Mouse (Mus musculus) midbrain, embryonic 16.5 days (tissue): ENCODE results near the gene Clmp. TPM values are rescaled to one million over a fixed set of nuclear protein-coding genes. Genes with fewer than 3 reads are reported as not detected.

Source experiments
- ATAC-seq: fragments of 200-750 bp; cut with Nextera tagmentation; 2 replicates; pipeline ENCODE4 v1.8.0; 2017; ENCODE audit warnings: moderate TSS enrichment
- H3K27ac ChIP-seq: fragments of 300-500 bp; sonication (generic); 2 replicates; pipeline ENCODE4 v1.5.1; 2014; ENCODE audit warnings: mild to moderate bottlenecking, low read length, mixed read lengths
- H3K27me3 ChIP-seq: fragments of 300-500 bp; sonication (generic); 2 replicates; pipeline ENCODE4 v1.6.1; 2014; ENCODE audit warnings: low read depth, low read length, mixed read lengths; ENCODE audit not compliant: control insufficient read depth, insufficient read depth
- H3K36me3 ChIP-seq: fragments of 300-500 bp; sonication (generic); 2 replicates; pipeline ENCODE4 v1.6.1; 2014; ENCODE audit warnings: mild to moderate bottlenecking, low read length, moderate library complexity, mixed read lengths; ENCODE audit not compliant: control insufficient read depth, insufficient read depth
- H3K4me1 ChIP-seq: fragments of 300-500 bp; sonication (generic); 2 replicates; pipeline ENCODE4 v1.6.1; 2014; ENCODE audit warnings: mild to moderate bottlenecking, low read length, mixed read lengths; ENCODE audit not compliant: control insufficient read depth, insufficient read depth
- H3K4me2 ChIP-seq: fragments of 300-500 bp; sonication (generic); 2 replicates; pipeline ENCODE4 v1.6.1; 2014; ENCODE audit warnings: mild to moderate bottlenecking, low read length, mixed read lengths
- H3K4me3 ChIP-seq: fragments of 300-500 bp; sonication (generic); 2 replicates; pipeline ENCODE4 v1.5.1; 2014; ENCODE audit warnings: low read depth, mild to moderate bottlenecking, low read length, moderate library complexity, mixed read lengths
- H3K9ac ChIP-seq: fragments of 300-500 bp; sonication (generic); 2 replicates; pipeline ENCODE4 v1.6.1; 2014; ENCODE audit warnings: low read depth, low read length, mixed read lengths
- H3K9me3 ChIP-seq: fragments of 300-500 bp; sonication (generic); replicated peaks from 2 replicates; pipeline ENCODE4 v1.6.1; 2014; ENCODE audit warnings: mild to moderate bottlenecking, low read length, mixed read lengths; ENCODE audit not compliant: control insufficient read depth, poor library complexity, severe bottlenecking
- WGBS: fragments of 180-500 bp; shearing (Covaris S2); extraction: QIAGEN DNeasy Blood & Tissue Kit; methylation state at CpG from one replicate; pipeline ENCODE4 v1.1.7; 2014; 5-methylcytosine and 5-hydroxymethylcytosine counted together
- polyA plus RNA-seq: library from polyadenylated mRNA; unstranded; fragments of >200 nt; fragmentation: Nextera tagmentation; extraction: Ambion mirVana; gene quantifications from 2 replicates; pipeline ENCODE4 v1.2.1, GENCODE M21; 2015

The Clmp gene
- polyA plus RNA-seq, 1 experiment from 2014 or later = 50.9 TPM

DNA sequence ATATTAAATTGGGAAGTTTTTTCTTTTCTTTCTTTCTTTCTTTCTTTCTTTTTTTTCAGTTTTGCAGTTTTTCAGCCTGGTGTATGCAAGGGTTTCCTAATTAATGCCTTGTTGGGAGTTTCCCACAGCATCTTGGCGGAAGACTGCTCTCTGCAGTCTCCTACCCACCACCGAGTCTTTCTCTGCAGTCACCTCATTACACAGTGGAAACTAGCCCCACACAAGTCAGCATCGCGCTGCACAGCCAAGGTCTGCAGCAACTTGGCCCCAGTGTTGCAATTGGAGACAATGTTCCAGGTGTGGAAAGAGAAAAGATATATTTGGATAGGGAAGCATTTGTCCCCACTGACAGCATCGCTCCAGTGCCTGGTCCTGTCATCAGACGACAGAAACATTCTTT is 35.8 kb upstream of the Clmp start:
- ATAC-seq = no peak
- Histone ChIP-seq H3K4me1 (no peaks in the 10 kb centered on the region), H3K4me3 (no peak overlapping the region), H3K27ac (no peak overlapping the region), H3K4me2 (no peak overlapping the region), H3K27me3 (no peaks in the 10 kb centered on the region), H3K9me3 (no peaks in the 10 kb centered on the region), H3K9ac (no peak overlapping the region), H3K36me3 (no peaks in the 10 kb centered on the region)
- WGBS = 70% methylated on average over 6 of the region's 6 CpGs

DNA sequence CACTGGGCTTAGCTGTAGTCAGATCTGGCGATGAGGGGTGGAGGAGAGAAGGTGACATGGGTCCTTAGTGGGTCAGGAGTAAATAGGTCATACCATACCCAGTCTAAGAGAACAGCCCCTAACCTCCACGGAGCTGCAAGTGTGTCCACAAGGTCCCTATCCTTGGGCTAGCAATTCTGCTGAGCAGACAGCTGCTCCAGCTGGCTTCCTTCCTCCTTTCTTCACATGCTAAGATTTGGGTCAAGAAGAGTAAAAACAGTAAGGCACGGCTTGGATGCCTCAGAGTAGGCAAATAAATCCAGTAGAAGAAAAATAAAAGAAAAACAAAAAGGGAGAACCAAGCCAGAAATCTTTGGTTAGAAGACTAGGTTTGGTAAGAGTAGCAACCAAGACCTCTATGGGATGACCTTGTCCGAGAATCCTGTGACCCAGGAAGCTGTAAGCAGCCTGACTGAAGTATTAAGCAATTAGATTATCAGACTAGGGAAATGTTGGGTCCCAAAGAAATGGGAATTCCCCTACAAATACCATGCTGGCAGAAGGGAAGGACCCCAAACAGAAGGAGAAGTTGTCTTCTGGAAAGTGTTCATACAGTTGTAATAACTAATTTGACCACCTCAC is 34.4 kb upstream of the Clmp start:
- Histone ChIP-seq H3K4me2 (no peak overlapping the region), H3K4me1 (no peaks in the 10 kb centered on the region), H3K4me3 (no peak overlapping the region), H3K9ac (no peak overlapping the region), H3K9me3 (no peaks in the 10 kb centered on the region), H3K27me3 (no peaks in the 10 kb centered on the region), H3K27ac (no peak overlapping the region), H3K36me3 (no peaks in the 10 kb centered on the region)
- 90% methylated on average over 4 of the region's 4 CpGs for WGBS
- no peak for ATAC-seq

DNA sequence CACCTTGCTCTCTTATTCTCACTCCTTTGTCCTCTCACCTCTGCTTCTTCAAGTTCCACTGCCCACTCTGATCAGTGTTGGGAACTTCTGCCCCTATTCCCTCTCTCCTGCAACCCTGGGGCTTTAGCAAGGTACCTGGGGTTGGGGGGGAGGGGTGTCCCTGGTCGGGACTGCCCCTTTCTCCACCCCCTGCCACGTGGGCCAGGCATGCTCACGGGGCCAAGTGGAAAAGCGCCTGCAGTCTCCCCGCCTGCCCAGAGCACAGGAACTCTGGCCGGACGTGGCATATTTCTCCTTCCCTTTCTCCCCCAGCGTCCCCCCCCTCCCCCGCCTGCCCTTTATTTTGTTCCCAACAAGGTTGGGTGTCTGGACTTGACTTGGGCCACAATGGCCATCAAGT is 33.0 kb upstream of the Clmp start:
- Histone ChIP-seq H3K4me1 (no peaks in the 10 kb centered on the region), H3K9me3 (no peaks in the 10 kb centered on the region), H3K4me2 (no peak overlapping the region), H3K27me3 (no peaks in the 10 kb centered on the region), H3K36me3 (no peaks in the 10 kb centered on the region), H3K9ac (no peak overlapping the region), H3K4me3 (no peak overlapping the region), H3K27ac (no peak overlapping the region)
- ATAC-seq = no peak
- 51% methylated on average over 9 of the region's 9 CpGs for WGBS

DNA sequence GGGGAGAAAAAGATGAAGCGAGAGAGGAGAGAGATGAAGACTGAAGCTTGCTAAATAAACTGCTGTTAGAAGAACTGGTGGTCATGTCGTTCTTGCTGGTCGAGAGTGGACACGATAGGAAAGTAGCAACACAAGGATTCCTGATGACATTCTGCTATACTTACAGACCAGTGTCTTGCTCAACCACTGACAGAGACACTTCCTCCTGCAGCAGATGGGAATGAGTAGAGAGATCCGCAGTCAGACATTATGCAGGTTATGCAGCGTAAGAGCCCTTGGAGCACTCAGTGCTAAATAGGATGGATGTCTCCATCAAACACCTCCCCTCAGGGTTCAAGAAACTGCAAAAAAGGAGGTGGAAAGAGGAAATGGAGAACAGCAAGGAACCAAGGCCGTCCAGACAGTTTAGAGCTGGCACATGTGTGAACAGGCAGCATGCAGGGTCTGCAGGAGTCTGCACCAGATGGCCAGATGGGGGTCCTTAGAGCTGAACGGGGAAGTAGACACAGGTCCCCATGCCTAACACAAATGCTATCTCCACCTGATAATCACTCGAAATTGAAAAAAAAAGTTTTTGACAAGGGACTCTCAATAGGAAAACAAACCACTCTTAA is 19.5 kb upstream of the Clmp start:
- 74% methylated on average over 9 of the region's 9 CpGs for WGBS
- Histone ChIP-seq H3K27me3 (no peaks in the 10 kb centered on the region), H3K9ac (no peak overlapping the region), H3K9me3 (no peaks in the 10 kb centered on the region), H3K4me1 (peaks cover 2% of the 10 kb centered on the region), H3K4me2 (no peak overlapping the region), H3K36me3 (no peaks in the 10 kb centered on the region), H3K4me3 (no peak overlapping the region), H3K27ac (no peak overlapping the region)
- ATAC-seq = no peak

DNA sequence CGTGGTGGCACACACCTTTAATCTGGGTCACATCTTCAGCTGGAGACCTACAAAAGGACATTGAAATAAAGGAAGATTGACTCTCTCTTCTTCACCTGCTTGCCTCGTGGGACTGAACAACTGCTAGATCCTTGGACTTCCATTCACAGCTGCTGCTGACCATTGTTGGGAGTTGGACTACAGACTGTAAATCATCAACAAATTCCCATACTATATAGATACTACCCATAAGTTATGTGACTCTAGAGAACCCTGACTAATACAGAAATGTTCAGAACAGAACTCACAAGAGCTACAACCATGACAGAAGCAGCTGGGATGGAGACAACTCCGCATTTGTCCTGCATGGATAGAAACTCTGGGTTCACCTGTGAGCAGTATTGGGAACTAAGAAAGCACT is 15.4 kb upstream of the Clmp start, which contains the start of gene Gm21915:
Gm21915 (plus strand) TSS at position 301 of the 400 bp plus-strand sequence.
- peaks cover 9% of the 10 kb centered on the region for H3K4me1 ChIP-seq
- ATAC-seq = no peak
- no peaks in the 10 kb centered on the region for H3K9me3 ChIP-seq
- H3K4me2 ChIP-seq = peak within 1 kb of the TSS; percentile 24; the same call in 1 of the 2 replicates
- H3K27me3 ChIP-seq = no peaks in the 10 kb centered on the region
- WGBS = 94% methylated on average over 3 of the region's 3 CpGs
- H3K36me3 ChIP-seq = no peaks in the 10 kb centered on the region
- H3K9ac ChIP-seq = no peak within 1 kb of the TSS
- H3K4me3 ChIP-seq = no peak within 1 kb of the TSS
- peak within 1 kb of the TSS; percentile 54 for H3K27ac ChIP-seq

DNA sequence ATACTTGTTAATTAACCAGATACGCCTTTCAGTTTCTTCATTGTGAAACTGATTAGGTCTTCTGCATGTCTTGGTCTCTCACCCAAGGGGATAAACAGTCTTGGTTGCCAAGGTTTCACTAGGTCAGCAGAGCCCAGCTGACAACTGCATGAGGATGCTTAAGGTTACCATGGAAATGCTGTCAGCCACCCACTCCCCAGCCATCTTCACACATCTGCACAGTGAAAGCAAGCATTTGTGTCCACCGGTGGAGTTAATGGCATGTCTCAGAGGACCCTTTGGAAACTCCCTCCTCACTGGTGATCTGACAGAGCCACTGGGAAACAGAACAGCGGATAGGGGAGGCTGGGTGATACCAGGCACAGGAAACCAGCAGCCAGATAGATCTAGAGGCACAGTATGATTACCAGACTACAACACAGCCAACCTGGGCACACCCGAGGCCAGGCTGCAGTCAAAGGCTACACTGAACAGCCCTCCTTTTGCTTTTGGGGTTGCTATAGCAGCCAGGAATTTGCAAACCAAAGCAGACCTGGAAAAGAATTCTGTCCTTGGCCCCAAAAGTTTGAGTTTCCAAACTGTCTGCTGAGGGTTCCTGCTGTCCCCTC is 14.3 kb upstream of the Clmp start:
- ATAC-seq = peak; percentile 87
- WGBS = 19% methylated on average over 4 of the region's 4 CpGs
- H3K4me3 ChIP-seq = no peak overlapping the region
- H3K9me3 ChIP-seq = no peaks in the 10 kb centered on the region
- no peak overlapping the region for H3K9ac ChIP-seq
- peak overlapping the region; percentile 54 for H3K27ac ChIP-seq
- H3K4me2 ChIP-seq = peak overlapping the region; percentile 24; the same call in 1 of the 2 replicates
- H3K36me3 ChIP-seq = no peaks in the 10 kb centered on the region
- peaks cover 9% of the 10 kb centered on the region for H3K4me1 ChIP-seq
- no peaks in the 10 kb centered on the region for H3K27me3 ChIP-seq

DNA sequence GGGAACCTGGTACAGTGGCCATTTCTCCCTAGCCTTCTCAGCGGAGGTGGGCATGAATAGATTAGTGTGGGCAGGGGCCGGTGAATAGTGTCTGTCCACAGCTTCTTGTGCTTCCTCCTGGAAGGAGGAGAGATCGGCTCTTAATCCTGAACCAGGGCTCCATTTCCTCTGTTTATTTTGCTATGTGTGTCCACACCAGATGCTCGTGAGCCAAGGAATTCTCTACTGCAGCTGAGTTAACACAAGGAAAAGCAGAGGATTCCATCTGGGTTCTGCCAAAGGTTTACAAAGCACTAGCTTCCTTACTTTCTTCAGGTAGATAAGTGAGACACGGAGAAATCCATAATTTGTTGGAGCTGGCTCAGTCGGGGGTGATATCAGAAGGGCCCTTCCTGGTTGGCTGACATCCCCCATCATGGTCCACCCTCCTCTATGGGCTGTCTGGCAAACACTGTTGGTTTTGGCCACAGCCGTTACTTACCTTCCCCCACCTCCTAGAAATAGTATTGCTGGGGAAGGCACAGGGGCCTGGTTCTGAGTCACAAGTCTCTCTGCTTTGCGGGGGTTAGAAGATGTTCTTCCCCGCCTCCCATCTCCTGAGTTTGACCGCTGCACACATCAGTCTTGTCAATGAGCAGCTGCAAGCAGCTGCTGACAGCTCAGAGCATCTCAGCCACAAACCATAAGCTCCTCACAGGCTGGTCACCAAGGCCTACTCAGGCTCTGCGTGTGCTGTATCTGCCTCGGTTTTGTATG is 10.4 kb upstream of the Clmp start:
- H3K27ac ChIP-seq = no peak overlapping the region; the same call in 1 of the 2 replicates
- H3K9me3 ChIP-seq = no peaks in the 10 kb centered on the region
- H3K27me3 ChIP-seq = no peaks in the 10 kb centered on the region
- no peak overlapping the region for H3K4me3 ChIP-seq
- WGBS = 76% methylated on average over 12 of the region's 12 CpGs
- H3K4me1 ChIP-seq = peaks cover 9% of the 10 kb centered on the region
- H3K9ac ChIP-seq = no peak overlapping the region
- ATAC-seq = no peak
- H3K36me3 ChIP-seq = no peaks in the 10 kb centered on the region
- no peak overlapping the region for H3K4me2 ChIP-seq

DNA sequence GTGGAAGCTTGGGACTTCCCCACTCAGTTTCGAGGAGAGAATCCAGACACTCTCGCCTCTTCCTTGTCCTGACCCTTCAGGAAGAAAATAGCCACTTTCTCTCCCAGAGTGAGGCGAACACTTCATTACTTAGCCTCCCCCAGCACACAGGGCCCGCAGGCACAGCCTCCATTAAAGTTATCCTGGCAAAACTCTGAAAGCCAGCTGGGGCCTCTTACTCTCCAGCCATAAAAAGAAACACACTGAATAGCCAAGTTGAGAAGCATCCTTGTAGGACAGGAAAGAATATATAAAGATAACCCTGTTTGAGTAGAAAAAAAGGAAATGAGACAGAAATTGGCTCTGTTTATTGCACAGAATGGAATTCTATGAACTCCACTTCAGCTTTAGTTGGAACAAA is 7.1 kb upstream of the Clmp start:
- no peak for ATAC-seq
- H3K27me3 ChIP-seq = no peaks in the 10 kb centered on the region
- WGBS = 87% methylated on average over 4 of the region's 4 CpGs
- H3K4me1 ChIP-seq = no peaks in the 10 kb centered on the region
- no peak overlapping the region for H3K4me2 ChIP-seq
- no peaks in the 10 kb centered on the region for H3K9me3 ChIP-seq
- no peaks in the 10 kb centered on the region for H3K36me3 ChIP-seq
- no peak overlapping the region for H3K9ac ChIP-seq
- H3K4me3 ChIP-seq = no peak overlapping the region
- no peak overlapping the region for H3K27ac ChIP-seq
